Mouse (Mus musculus) heart, adult 2 months (tissue): ENCODE measurements around the gene Scgb3a1. TPM values are rescaled to one million over a fixed set of nuclear protein-coding genes. Genes with fewer than 3 reads are reported as not detected.

Experiments used
- DNase-seq, 2 experiments: peaks; one replicate each; pipeline ENCODE4 v3.0.0; 2021
- H3K27ac ChIP-seq: fragments of 200-600 bp; 2 replicates; pipeline ENCODE4 v1.8.1; 2022
- H3K27me3 ChIP-seq: fragments of 200-500 bp; 2 replicates; pipeline ENCODE4 v1.6.1; 2012; ENCODE audit warnings: mild to moderate bottlenecking, low read length, inconsistent platforms, mixed read lengths; ENCODE audit not compliant: control insufficient read depth, insufficient read depth
- H3K36me3 ChIP-seq: fragments of 200-500 bp; 2 replicates; pipeline ENCODE4 v1.6.1; 2012; ENCODE audit warnings: low read length, inconsistent platforms; ENCODE audit not compliant: control insufficient read depth, insufficient read depth
- H3K4me1 ChIP-seq: fragments of 200-500 bp; 2 replicates; pipeline ENCODE4 v1.6.1; 2011; ENCODE audit warnings: low read length; ENCODE audit not compliant: control insufficient read depth, insufficient read depth
- H3K4me3 ChIP-seq: fragments of 200-600 bp; 2 replicates; pipeline ENCODE4 v1.8.1; 2022
- H3K79me2 ChIP-seq: fragments of 200-500 bp; replicated peaks from 2 replicates; pipeline ENCODE4 v1.6.1; 2012; ENCODE audit warnings: mild to moderate bottlenecking, inconsistent platforms, low read length, moderate library complexity, mixed read lengths; ENCODE audit not compliant: control insufficient read depth, insufficient read depth
- H3K9ac ChIP-seq: fragments of 200-500 bp; 2 replicates; pipeline ENCODE4 v1.6.1; 2012; ENCODE audit warnings: low read depth, mild to moderate bottlenecking, control low read depth, inconsistent platforms, low read length, mixed read lengths
- CTCF ChIP-seq: fragments of 200-600 bp; IDR thresholded peaks from 2 replicates; pipeline ENCODE4 v1.8.1; 2022; ENCODE audit warnings: antibody characterized with exemption, mild to moderate bottlenecking, moderate library complexity
- EP300 ChIP-seq: fragments of 200-500 bp; IDR thresholded peaks from 2 replicates; pipeline ENCODE4 v1.6.1; 2011; ENCODE audit warnings: low read depth, low read length, control low read depth; ENCODE audit not compliant: insufficient read depth
- POLR2A ChIP-seq: fragments of 200-500 bp; IDR thresholded peaks from 2 replicates; pipeline ENCODE4 v1.6.1; 2011; ENCODE audit warnings: mild to moderate bottlenecking, low read depth, low read length, control low read depth; ENCODE audit not compliant: insufficient read depth
- WGBS: fragments of 180-500 bp; shearing (Covaris S2); methylation state at CpG from one replicate; pipeline ENCODE4 v1.1.7; 2018; 5-methylcytosine and 5-hydroxymethylcytosine counted together
- intact Hi-C: fragments of 180-260 bp; cut with DNase I; formaldehyde crosslinking; loops from one replicate; pipeline ENCODE4 v1.15.1; 2025
- polyA plus RNA-seq: library from polyadenylated mRNA; depleted of rRNA; stranded (reverse); fragments of >200 nt; gene quantifications from 2 replicates; pipeline ENCODE4 v1.2.3, GENCODE M21; 2012
- total RNA-seq, 2 experiments: library from RNA; stranded (reverse); gene quantifications; 2 replicates each; pipeline ENCODE4 v1.2.3; 2021

The Scgb3a1 gene
- total and polyA plus RNA-seq, 3 experiments, result 0.52 to 709 (median 0.86) TPM

- H3K4me1 ChIP-seq, result no peaks in the 10 kb centered on the region
- H3K36me3 ChIP-seq, result peaks cover 28% of the 10 kb centered on the region
- 39% methylated on average over 8 of the region's 8 CpGs for WGBS
- TF ChIP-seq EP300, result no peak
- no peak for TF ChIP-seq CTCF
- TF ChIP-seq POLR2A, result no peak
- no peak overlapping the region for H3K4me3 ChIP-seq
- no peak overlapping the region for H3K9ac ChIP-seq
- no peaks in the 10 kb centered on the region for H3K27me3 ChIP-seq
- H3K79me2 ChIP-seq, result peaks cover 5% of the 10 kb centered on the region
- no peak overlapping the region for H3K27ac ChIP-seq
- intact Hi-C loops, result no loop called here
- DNase-seq, result no peak
These were observed 41.4 kb downstream of the Scgb3a1 start for GRCm38 (mm10) chr11:49704804-49705203.

GRCm38 (mm10) chr11:49707834-49708233 lies 44.4 kb downstream of the Scgb3a1 start:
- peaks cover 25% of the 10 kb centered on the region for H3K36me3 ChIP-seq
- WGBS, result 42% methylated on average over 2 of the region's 2 CpGs
- H3K4me1 ChIP-seq, result no peaks in the 10 kb centered on the region
- no peak for TF ChIP-seq POLR2A
- no peak for TF ChIP-seq EP300
- TF ChIP-seq CTCF, result no peak
- H3K27me3 ChIP-seq, result no peaks in the 10 kb centered on the region
- no peak overlapping the region for H3K4me3 ChIP-seq
- peaks cover 11% of the 10 kb centered on the region for H3K79me2 ChIP-seq
- intact Hi-C loops, result no loop called here
- no peak overlapping the region for H3K9ac ChIP-seq
- no peak overlapping the region for H3K27ac ChIP-seq
- DNase-seq, result no peak

DNA sequence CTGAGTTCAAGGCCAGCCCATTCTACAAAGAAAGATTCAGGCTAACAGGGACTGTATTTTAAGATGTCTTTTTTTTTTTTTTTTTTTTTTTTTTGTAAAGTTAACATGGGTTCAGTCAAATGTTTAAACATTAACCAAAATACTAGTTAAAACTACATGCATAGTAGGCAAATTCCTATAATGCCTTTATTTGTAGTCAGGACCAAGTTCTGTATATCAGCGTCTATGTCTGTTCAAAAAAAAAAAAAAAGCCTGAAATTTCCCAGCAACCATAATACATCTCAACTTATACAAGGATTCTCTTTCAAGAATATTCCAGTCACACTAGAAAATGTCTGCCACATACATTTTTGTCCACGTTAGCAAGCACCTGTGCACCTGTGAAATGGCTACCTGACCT lies 47.3 kb downstream of the Scgb3a1 start:
- Histone ChIP-seq H3K4me3 (no peak overlapping the region; the same call in 1 of the 2 replicates), H3K36me3 (peaks cover 20% of the 10 kb centered on the region), H3K27me3 (no peaks in the 10 kb centered on the region), H3K27ac (no peak overlapping the region), H3K9ac (no peak overlapping the region), H3K79me2 (peaks cover 9% of the 10 kb centered on the region), H3K4me1 (peaks cover 3% of the 10 kb centered on the region)
- no peak for DNase-seq
- no peak for TF ChIP-seq POLR2A
- 58% methylated on average over 2 of the region's 2 CpGs for WGBS
- intact Hi-C loops, result loop anchor here (5.0 kb wide), 1 partner anchor 137 kb away; the partner anchor contains the start of gene Mapk9

DNA sequence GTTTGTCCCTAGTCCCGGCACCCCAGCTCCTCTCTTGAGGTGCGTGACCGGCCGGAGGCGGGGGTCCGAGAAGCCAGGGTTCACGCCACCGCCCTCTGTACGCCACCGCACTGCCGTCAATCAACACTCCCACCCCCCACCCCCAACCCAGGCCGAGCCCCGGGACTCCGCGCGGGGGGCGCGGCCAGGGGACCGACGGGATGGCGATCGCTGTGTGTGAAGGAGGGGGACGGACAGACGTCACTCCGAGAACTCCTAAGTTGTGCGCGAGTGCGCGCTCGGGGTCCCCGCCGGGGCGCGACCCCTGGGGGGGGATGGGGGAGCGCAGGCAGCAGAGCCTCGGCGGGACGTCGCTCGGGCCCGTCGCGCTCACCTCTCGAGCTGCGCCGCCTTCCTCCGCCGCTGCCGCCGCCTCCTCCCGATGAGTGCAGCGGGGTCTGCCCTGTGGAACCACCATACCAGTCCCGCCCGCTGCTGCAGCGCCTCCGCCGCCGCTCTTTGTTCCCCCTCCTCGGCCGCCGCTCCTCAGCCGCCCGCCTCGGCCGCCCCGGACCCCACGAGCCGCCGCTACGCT lies 48.7 kb downstream of the Scgb3a1 start:
- Histone ChIP-seq H3K4me3 (peak overlapping the region; percentile 91), H3K9ac (peak overlapping the region; percentile 97), H3K36me3 (peaks cover 14% of the 10 kb centered on the region), H3K27ac (peak overlapping the region; percentile 82), H3K27me3 (no peaks in the 10 kb centered on the region), H3K4me1 (peaks cover 3% of the 10 kb centered on the region), H3K79me2 (peaks cover 9% of the 10 kb centered on the region)
- no peak for DNase-seq
- intact Hi-C loops, result loop anchor here (2.0 to 5.0 kb wide), 2 partner anchors 59 to 135 kb away; partner anchors contain the start of gene Mapk9
- under 1% methylated on average over 55 of the region's 70 CpGs for WGBS
- TF ChIP-seq EP300, result no peak
- peak; percentile 27 for TF ChIP-seq CTCF

DNA sequence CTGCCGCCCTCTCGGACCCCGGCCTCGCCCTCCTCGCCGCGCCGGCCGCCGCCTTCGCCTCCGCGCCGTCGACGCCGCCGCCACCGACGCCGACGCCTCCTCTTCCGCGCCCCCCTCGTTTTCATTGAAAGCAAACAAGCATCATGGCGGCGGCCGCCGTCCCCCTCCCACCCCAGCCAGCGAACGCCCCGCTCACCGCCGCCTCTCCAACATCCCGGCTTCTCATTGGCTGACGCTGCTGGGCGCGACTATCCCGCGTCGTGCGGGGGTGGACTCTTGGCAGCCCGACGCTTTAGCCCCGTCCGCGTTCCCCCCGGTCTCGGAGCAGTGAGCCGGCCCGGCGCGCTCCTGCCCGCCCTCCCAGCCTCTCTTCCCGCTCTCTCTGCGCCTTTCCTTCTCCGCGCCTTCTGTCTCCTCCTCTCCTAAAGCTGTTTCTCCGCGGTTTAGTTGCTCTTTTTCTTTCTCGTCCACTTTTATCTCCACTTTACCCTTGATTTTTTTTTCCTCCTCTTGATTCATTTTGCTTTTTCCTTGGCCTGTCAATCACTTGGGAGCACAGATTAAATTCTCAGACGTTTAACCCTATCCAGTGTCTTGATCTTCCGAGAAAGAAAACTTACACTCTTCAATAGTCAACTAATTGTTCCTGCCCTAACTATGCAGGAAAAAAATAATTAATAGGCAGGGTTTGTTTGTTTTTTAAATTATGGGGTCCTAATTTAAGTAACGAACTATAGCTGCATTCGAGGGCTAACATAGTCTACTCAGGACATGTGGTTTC lies 49.3 kb downstream of the Scgb3a1 start, which contains the start of gene Cnot6:
TSS of gene Cnot6 (minus strand) at position 169 of the 781 bp plus-strand sequence.
- peak; percentile 97 to 98 for DNase-seq
- H3K9ac ChIP-seq, result peak within 1 kb of the TSS; percentile 97
- intact Hi-C loops, result loop anchor here (2.0 to 5.0 kb wide), 2 partner anchors 60 to 135 kb away; partner anchors contain the start of gene Mapk9
- peaks cover 10% of the 10 kb centered on the region for H3K36me3 ChIP-seq
- peak; percentile 73 for TF ChIP-seq POLR2A
- peak; percentile 78 for TF ChIP-seq EP300
- no peak for TF ChIP-seq CTCF
- peak within 1 kb of the TSS; percentile 82 for H3K27ac ChIP-seq
- WGBS, result 1% methylated on average over 63 of the region's 65 CpGs
- peak within 1 kb of the TSS; percentile 91 for H3K4me3 ChIP-seq
- no peaks in the 10 kb centered on the region for H3K27me3 ChIP-seq
- H3K4me1 ChIP-seq, result peaks cover 3% of the 10 kb centered on the region
- H3K79me2 ChIP-seq, result peaks cover 9% of the 10 kb centered on the region
